Mouse (Mus musculus) CH12.LX (cell line): ENCODE measurements around the gene E130309D02Rik.

Experiments
- BHLHE40 ChIP-seq: IDR thresholded peaks from 2 replicates; pipeline ENCODE4 v1.6.1; 2011; ENCODE audit warnings: mild to moderate bottlenecking, low read depth, low read length, improper control_type of control experiment
- CTCF ChIP-seq, 2 experiments: IDR thresholded peaks in 1 of 2; conservative IDR thresholded peaks in 1 of 2; 2 replicates each; pipeline ENCODE4 v1.5.1; 2011 to 2012; ENCODE audit warnings: low read depth in 2 of 2, low read length in 2 of 2, improper control_type of control experiment in 1 of 2, inconsistent platforms in 1 of 2, mild to moderate bottlenecking in 1 of 2, moderate library complexity in 1 of 2
- EP300 ChIP-seq: IDR thresholded peaks from 2 replicates; pipeline ENCODE4 v1.6.1; 2011; ENCODE audit warnings: low read length, improper control_type of control experiment
- MAFK ChIP-seq: IDR thresholded peaks from 2 replicates; pipeline ENCODE4 v1.6.1; 2011; ENCODE audit warnings: low read length, improper control_type of control experiment; ENCODE audit not compliant: insufficient replicate concordance
- ZC3H11A ChIP-seq: IDR thresholded peaks from 2 replicates; pipeline ENCODE4 v1.6.1; 2012; ENCODE audit warnings: low read depth, mild to moderate bottlenecking, inconsistent platforms, low read length, improper control_type of control experiment
- ZKSCAN1 ChIP-seq: IDR thresholded peaks from 2 replicates; pipeline ENCODE4 v1.6.1; 2012; ENCODE audit warnings: low read depth, inconsistent platforms, low read length, improper control_type of control experiment, borderline replicate concordance

GRCm38 (mm10) chr5:143309916-143310315 lies 5.2 kb downstream of the E130309D02Rik start:
- no peak for TF ChIP-seq ZC3H11A
- no peak for TF ChIP-seq CTCF (conservative IDR thresholded peaks at IDR 0.05 in 1 of 2, IDR thresholded peaks at IDR 0.05 in 1 of 2; ENCODE audit: low read depth in 2 of 2, low read length in 2 of 2)
- TF ChIP-seq EP300: no peak
- TF ChIP-seq ZKSCAN1: no peak
- no peak for TF ChIP-seq MAFK
- TF ChIP-seq BHLHE40: no peak
